Mouse (Mus musculus) ES-CJ7 (cell line): Measurements from ENCODE around the gene Tbxas1.

Experiments
- DNase-seq: peaks from one replicate; pipeline ENCODE4 v3.0.0; 2011; ENCODE audit warnings: low read depth, low spot score

Gene Tbxas1

GRCm38 (mm10) chr6:38892017-38892416 lies 16.8 kb downstream of the Tbxas1 start:
- no peak for DNase-seq

DNA sequence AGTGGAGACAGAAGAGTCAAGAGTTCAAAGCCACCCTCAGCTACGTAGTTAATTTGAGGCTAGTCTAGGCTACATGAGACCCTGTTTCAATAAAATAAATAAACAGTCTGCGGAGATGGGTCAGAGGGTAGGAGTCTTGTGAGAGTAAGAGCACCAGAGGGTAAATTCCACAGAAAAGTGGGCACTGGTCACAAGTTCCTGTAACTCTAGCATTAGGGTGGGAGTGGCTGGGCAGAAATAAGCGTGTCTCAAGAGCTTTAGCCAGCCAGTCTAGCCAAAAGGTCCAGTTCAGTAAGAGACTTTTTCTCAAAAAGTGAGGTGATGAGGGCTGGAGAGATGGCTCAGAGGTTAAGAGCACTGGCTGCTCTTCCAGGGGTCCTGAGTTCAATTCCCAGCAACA lies 18.4 kb downstream of the Tbxas1 start:
- DNase-seq: no peak

DNA sequence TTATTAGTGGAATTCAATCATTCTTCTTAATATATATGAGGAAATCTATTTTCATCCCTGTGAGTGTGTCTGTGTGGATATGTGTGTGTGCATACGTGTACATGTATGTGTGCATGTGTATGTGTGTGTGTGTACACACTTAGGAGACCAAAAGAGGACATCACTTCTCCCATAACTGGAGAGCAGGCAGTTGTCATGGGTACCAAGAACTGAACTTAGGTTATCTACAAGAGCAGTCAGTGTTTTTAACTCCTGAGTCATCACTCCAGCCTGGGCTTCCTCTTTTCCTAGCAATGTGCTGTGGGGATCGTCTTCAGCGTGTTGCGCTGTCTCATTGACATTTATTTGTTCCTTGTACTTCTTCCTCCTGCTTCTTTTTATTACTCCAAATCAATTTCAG lies 24.9 kb downstream of the Tbxas1 start:
- no peak for DNase-seq

- no peak for DNase-seq
Observed at GRCm38 (mm10) chr6:38900479-38901126, 25.4 kb downstream of the Tbxas1 start.

GRCm38 (mm10) chr6:38901152-38901551 lies 25.9 kb downstream of the Tbxas1 start:
- DNase-seq: no peak

GRCm38 (mm10) chr6:38901636-38902035 lies 26.4 kb downstream of the Tbxas1 start:
- no peak for DNase-seq

GRCm38 (mm10) chr6:38902820-38903439 lies 27.7 kb downstream of the Tbxas1 start:
- DNase-seq: no peak

GRCm38 (mm10) chr6:38906005-38906404 lies 30.8 kb downstream of the Tbxas1 start:
- peak; percentile 21 for DNase-seq

DNA sequence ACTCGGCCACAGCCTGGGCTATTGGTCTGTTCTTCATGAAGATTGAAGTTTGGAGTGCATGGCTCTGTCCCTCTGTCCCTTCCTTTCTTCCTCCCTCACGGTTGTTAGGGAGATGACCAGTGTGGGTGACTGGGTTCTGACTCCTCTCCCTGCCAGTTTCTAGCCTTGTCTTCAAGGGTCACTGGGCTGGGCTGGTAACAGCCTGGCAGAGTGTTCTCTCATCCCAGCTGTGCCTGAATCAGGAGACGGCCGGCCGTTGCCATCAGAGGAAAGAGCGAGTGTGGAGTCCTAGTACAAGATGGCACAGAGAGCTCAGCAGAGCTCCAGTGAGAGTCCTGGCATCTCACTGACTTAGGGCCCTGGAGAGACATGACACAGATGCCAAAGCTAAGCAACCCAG lies 33.2 kb downstream of the Tbxas1 start:
- no peak for DNase-seq

DNA sequence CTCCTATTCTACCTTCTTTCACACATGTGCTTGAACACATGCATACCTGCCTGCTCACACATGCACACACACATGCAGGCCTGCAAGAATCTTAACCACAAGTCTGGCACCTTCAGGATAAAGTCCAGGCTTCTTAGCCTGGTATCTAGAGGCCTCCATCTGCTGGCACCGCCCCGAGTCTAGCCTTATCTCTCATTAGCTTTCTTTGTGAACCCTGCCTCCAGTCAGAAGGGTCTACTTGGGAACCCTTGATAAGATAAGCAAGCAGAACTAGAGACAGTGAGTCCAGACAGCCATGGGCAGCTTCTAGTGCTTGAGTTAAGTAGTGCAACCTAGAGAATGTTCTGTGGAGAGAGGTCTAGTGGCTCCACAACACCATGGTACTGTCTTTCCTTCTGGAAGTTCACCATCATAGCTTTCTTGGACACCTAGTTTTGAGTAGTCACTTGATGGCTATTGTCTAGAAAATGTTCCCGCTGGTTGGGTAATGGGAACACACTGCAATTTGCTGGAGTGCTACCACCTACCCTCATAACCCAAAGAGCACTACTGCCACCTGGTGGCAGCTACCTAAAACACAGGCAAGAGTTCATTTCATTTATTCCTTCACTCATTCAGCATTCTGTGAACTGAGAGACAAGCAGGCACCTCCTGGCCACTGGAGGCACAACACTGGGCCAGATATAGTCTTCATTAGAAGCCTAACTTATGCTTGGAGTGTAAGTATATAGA lies 35.8 kb downstream of the Tbxas1 start:
- DNase-seq: peak; percentile 85

DNA sequence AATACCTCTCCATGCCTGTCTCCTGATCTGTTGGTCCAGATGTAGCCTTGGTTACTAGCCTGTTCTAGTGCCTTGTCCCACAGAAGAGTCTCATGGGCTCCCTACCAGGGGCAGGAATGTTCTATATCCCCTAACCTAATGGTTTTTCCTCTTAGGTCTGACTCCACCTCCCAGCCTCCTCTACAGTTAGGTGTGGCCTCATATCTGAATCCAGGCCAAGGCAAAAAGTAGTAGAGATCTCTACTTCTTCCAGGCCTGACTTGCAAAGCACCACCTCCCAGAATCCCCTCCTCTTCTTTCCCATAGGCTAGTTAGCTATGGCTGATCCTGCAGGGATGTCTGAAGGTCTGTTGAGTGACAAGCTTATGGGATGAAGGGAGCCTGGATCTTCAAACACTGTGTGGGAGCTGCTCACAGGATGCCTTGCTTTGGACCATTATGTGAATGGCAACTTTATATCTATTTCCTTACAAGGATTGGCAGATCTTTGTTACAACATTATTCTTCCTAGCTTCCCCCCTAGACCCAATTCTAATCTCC lies 37.0 kb downstream of the Tbxas1 start:
- no peak for DNase-seq

DNA sequence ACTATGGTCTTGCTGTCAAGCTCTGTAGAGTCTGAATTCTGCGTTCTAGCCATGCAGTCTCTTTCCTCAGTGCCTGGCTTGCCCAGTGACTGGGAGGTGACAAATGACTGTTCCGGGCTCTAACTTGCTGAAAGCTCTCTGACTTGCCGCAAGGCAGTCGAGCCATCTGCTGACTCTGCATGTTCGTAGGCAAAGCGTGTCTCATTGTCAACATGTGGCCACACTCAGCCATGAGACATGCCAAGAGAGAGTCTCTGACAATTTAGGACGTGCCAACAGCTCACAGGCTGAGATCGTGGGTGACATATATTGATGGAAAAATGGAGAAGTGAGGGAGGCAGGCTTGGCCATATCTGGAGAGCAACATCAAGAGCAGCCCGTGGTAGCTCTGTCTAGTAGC lies 37.6 kb downstream of the Tbxas1 start:
- DNase-seq: no peak

- no peak for DNase-seq
Observed at GRCm38 (mm10) chr6:38913386-38914042, 38.3 kb downstream of the Tbxas1 start.

DNA sequence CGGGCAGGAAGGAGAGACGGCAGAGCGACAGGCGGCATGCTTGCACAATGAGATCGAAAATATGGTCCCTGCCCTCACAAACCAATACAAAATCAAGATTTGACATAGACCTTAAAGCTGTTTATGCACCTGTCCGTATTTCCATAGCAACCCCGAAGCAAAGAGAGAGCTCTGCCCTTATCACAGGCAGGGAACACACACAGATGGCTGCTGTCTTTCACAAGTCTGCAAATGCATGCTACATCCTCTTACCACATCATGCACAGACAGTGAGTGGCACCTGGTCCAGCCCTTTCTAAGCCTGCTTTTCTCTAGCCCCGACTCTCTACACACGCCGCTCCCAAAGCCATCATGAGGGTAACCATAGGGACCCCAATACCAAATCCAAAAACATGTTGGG lies 39.0 kb downstream of the Tbxas1 start:
- no peak for DNase-seq

- DNase-seq: no peak
Observed at GRCm38 (mm10) chr6:38915776-38916175, 40.6 kb downstream of the Tbxas1 start.

- DNase-seq: no peak
Observed at GRCm38 (mm10) chr6:38916571-38916970, 41.4 kb downstream of the Tbxas1 start.

DNA sequence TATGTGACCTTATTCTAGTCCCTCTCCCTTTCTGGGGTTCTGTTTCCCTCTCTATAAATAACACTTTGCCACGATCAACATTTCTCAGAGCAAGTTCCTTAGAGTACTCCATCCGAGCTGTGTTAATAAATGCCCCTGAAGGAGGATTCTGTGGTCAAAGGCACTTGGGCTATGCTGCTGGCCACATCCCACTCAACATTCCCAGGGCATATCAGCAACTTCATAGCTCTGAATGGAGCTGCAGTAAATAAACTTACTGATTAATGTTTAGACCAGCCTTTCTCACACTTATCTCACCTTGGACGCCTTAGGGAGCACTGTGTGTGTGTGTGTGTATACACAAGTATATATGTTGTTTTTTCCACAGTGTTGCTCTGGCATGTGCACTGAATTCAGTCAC lies 42.2 kb downstream of the Tbxas1 start:
- no peak for DNase-seq

DNA sequence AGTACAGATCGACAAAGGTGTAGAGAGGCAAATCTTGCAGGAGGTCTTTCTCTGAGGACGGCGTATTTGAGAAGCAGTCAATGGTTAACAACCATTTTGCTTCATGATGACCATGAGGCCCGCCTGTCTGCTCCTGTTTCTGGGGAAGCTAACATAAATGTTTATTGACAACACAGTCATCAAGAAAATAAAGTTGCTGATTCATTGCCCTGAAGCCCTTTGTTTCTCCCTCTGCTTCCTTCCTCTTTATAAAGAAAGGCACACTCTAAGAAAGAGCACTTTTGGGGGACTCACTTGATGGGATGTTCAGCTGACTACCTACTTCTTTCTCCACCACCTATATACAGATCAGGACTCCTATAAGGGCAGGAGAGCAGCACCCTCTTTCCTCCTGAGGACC lies 43.5 kb downstream of the Tbxas1 start:
- no peak for DNase-seq

GRCm38 (mm10) chr6:38919135-38919740 lies 44.0 kb downstream of the Tbxas1 start:
- no peak for DNase-seq

DNA sequence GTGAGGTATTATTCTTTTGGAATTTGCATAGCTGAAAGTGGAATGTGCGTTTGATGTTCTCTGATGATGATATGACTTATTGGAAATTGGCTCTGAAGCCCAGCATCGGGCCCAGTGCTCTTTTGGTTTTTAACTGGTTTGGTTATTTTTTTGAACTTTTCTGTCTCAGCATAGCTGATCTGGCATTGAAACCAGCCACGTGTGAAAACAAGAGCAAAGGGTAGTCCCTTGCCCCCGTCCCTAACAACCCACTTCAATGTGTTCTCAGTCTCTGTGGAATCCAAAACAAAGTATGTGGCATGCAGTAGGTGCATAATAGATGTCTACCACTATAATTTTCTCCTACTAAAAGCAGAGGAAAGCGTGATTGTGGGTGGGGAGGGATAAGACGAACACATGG lies 44.9 kb downstream of the Tbxas1 start:
- no peak for DNase-seq

- no peak for DNase-seq
Observed at GRCm38 (mm10) chr6:38921095-38921809, 46.0 kb downstream of the Tbxas1 start.
